Mouse (Mus musculus) megakaryocyte, embryonic 14.5 days (primary cell): ENCODE data around the gene Dctn2. TPM values are rescaled to one million over a fixed set of nuclear protein-coding genes. Genes with fewer than 3 reads are reported as not detected.

Experiments used
- H3K27me3 ChIP-seq: replicated peaks from 2 replicates; pipeline ENCODE3; 2012; ENCODE audit warnings: inconsistent platforms
- H3K36me3 ChIP-seq: replicated peaks from 2 replicates; pipeline ENCODE3; 2012; ENCODE audit warnings: low read length, inconsistent platforms, mixed read lengths
- H3K4me1 ChIP-seq: 2 replicates; pipeline ENCODE4 v1.6.1; 2012; ENCODE audit warnings: inconsistent platforms
- H3K4me3 ChIP-seq: replicated peaks from 2 replicates; pipeline ENCODE3; 2012; ENCODE audit warnings: moderate library complexity, mild to moderate bottlenecking, inconsistent platforms
- H3K9me3 ChIP-seq: 2 replicates; pipeline ENCODE4 v1.6.1; 2012; ENCODE audit warnings: inconsistent platforms
- FLI1 ChIP-seq: IDR thresholded peaks from 2 replicates; pipeline ENCODE4 v1.6.1; 2012; ENCODE audit warnings: low read length, inconsistent platforms, mixed read lengths
- GATA1 ChIP-seq: IDR thresholded peaks from 3 replicates; pipeline ENCODE4 v1.6.1; 2012; ENCODE audit warnings: mixed read lengths, low read length, inconsistent platforms, borderline replicate concordance
- polyA plus RNA-seq: library from polyadenylated mRNA; stranded (reverse); fragments of >175 nt; gene quantifications from 2 replicates; pipeline ENCODE4 v1.2.3, GENCODE M21; 2012; ENCODE audit warnings: low replicate concordance; ENCODE audit not compliant: insufficient read depth

The Dctn2 gene
- polyA plus RNA-seq, 1 experiment, result 219 TPM

DNA sequence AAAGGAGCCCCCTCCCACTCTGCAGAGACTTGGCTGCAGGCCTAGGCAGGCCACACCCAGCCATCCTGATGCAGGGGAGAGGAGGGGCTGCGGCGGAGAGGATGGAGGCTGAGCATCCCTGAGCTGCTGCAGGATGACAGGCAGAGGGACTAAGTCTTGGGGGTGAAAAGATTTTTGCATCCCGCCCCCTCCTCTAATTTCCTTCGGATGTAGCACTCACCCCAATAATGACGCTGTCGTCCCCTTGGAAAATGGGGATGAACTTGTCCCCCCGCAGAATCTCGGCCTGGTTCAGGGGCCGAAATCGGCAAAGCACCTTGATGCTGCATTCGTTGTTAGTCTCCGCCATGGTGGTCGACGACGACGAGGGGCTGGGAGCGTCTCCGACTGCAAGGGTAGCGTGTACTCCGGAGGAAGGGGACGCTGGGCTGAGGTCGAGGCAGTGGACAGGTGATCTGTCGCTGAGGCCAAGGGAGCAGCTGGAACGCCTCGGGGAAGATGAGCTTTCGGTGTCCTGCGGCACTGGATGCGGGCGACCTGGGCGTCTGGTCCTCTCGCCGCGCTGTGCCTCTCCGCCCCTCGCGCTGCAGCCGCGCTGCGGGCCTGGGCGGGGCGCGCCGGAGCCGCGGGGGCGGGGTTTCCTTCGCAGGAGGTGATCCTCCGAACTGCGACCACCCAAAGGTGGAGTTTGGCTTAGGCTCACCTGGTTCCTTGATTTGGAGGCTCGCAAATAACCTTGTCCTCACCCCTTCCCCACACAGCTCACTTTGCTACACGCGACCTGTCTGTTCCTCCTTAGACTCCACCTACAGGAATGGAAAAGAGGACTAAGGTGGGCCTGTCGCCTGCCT lies 3.4 kb upstream of the Dctn2 start, which contains the start of gene Kif5a:
Kif5a (minus strand) TSS at position 801 of the 851 bp plus-strand sequence.
- TF ChIP-seq GATA1 (no peak), FLI1 (no peak)
- Histone ChIP-seq H3K36me3 (peaks cover 3% of the 10 kb centered on the region), H3K4me1 (peaks cover 32% of the 10 kb centered on the region)

DNA sequence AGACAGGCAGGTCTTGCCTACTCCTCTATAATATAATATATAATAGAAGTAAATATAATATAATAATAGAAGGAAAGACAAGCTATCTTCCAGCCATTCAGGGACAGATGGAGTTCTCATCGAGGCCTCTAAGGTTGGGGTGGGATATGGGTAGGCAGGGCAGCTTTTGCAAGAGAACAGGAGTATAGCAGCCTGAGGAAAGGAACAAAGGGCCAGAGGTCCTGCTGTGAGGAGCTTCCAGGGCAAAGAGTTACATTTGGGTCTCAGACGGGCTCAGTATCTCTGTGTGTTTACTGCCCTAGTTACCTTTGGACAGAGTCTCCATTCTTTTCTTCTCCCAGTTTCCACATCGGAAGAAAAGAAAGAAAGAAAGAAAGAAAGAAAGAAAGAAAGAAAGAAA lies 2.5 kb upstream of the Dctn2 start:
- no peaks in the 10 kb centered on the region for H3K9me3 ChIP-seq
- H3K4me1 ChIP-seq, result peaks cover 38% of the 10 kb centered on the region
- TF ChIP-seq FLI1 (no peak), GATA1 (no peak)
- peaks cover 52% of the 10 kb centered on the region for H3K27me3 ChIP-seq
- peaks cover 11% of the 10 kb centered on the region for H3K36me3 ChIP-seq
- H3K4me3 ChIP-seq, result no peak overlapping the region

More for the DNA sequence above, 3.4 kb upstream of the Dctn2 start, which contains the start of gene Kif5a:
- Histone ChIP-seq H3K9me3 (no peaks in the 10 kb centered on the region), H3K27me3 (peaks cover 60% of the 10 kb centered on the region), H3K4me3 (peak within 1 kb of the TSS; percentile 92)

DNA sequence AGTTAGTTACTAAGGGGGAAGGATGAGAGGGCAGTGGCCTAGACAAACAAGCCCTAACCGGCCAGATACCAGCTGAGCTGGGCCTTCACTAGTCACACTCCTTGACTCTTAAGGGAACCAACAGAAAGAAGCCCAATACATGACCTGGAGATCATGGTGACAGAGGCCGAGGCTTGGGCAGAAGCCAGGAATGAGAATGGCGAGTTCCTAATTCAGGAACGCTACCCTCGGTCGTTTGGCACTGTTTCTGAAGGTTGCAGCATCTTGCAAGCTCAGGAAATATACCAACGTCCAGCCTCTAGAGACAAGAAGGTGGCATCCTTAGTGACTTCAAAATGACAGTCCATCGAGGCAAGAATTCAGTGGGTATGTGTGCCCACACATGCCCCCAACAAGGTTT lies 1.8 kb upstream of the Dctn2 start:
- Histone ChIP-seq H3K4me3 (no peak overlapping the region), H3K9me3 (no peaks in the 10 kb centered on the region), H3K4me1 (peaks cover 44% of the 10 kb centered on the region), H3K36me3 (peaks cover 18% of the 10 kb centered on the region), H3K27me3 (peaks cover 45% of the 10 kb centered on the region)
- TF ChIP-seq GATA1 (no peak), FLI1 (no peak)

DNA sequence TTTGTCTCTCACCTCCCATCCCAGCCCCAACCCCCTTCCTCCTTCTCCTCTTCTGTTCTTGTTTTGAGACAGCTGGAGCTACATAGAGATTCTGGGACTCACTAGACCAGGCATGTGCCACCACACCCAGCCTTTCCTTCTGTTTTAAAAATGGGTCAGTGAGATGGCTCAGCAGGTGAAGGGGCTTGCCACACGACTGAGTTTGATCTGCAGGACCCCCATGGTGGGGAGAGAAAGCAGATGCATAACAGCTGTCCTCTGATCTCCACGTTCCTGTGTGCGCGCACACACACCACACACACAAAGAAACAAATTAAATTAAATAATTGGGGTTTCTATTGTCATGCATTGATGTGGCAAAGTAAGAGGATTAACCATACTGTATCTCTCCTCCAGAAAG lies 1.2 kb upstream of the Dctn2 start:
- TF ChIP-seq FLI1 (no peak), GATA1 (no peak)
- peaks cover 42% of the 10 kb centered on the region for H3K27me3 ChIP-seq
- H3K4me3 ChIP-seq, result no peak overlapping the region
- peaks cover 46% of the 10 kb centered on the region for H3K4me1 ChIP-seq
- H3K36me3 ChIP-seq, result peaks cover 24% of the 10 kb centered on the region
- H3K9me3 ChIP-seq, result no peaks in the 10 kb centered on the region

DNA sequence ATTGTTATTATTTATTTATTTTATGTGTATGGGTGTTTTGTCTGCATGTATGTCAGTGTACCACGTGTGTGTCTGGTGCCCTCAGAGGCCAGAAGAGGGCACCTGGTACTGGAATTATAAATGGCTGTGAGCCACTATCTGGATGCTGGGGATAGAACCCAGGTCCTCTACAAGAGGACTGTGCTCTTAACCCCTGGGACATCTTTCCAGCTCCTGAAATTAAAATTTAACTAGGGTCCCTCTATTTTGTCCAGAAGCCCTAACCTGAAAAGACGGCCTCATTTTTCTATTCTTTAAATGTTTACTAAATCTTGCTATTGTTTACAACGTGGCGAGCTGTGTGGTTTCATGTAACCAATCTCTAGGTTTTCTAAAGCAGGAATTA lies 449 bp upstream of the Dctn2 start:
- Histone ChIP-seq H3K9me3 (no peaks in the 10 kb centered on the region), H3K4me3 (peak overlapping the region; percentile 99), H3K4me1 (peaks cover 53% of the 10 kb centered on the region), H3K27me3 (peaks cover 36% of the 10 kb centered on the region), H3K36me3 (peaks cover 32% of the 10 kb centered on the region)
- TF ChIP-seq GATA1 (no peak), FLI1 (no peak)

DNA sequence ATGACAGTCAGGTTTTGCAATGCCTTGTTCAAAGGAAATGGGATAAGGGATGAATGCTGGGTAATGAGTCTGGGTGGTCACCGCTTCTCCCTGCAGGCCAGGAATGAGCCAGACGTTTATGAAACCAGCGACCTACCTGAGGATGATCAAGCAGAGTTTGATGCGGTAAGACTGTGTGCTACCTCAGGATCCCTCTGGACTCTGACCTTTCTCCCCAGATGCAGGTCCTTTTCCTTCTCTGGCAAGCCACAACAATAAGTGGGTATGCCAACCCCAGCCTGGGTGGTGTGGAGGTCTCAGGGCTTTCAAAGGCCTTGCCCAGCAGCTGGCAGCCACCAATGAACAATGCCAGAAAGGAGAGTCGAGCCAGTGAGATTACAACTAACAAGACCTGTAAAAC lies 1.1 kb downstream of the Dctn2 start:
- Histone ChIP-seq H3K36me3 (peaks cover 48% of the 10 kb centered on the region), H3K27me3 (peaks cover 20% of the 10 kb centered on the region), H3K4me3 (peak overlapping the region; percentile 99), H3K4me1 (peaks cover 66% of the 10 kb centered on the region), H3K9me3 (no peaks in the 10 kb centered on the region)
- TF ChIP-seq GATA1 (no peak), FLI1 (no peak)

DNA sequence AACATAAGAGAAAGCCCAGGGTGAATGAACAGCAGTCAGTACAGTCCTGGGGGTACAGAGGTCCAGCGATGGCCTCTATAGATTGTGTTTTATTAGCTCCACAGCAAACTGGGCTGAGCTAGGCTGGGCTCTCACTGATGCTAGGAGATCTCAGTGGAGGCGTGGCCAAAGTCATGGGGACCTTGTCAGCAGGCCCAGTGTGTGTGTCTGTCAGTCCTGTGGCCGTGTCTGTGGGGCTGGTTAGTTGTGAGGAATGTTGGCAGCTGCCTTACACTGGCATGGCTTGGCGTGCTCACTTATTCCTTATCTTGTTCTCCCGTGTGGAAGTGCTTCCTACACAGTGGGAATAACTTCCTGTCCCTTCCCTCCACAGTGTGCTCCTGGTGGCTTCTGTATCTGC lies 2.2 kb downstream of the Dctn2 start:
- Histone ChIP-seq H3K4me3 (peak overlapping the region; percentile 79), H3K4me1 (peaks cover 65% of the 10 kb centered on the region), H3K36me3 (peaks cover 59% of the 10 kb centered on the region), H3K9me3 (no peaks in the 10 kb centered on the region), H3K27me3 (peaks cover 9% of the 10 kb centered on the region)
- TF ChIP-seq FLI1 (no peak), GATA1 (no peak)

DNA sequence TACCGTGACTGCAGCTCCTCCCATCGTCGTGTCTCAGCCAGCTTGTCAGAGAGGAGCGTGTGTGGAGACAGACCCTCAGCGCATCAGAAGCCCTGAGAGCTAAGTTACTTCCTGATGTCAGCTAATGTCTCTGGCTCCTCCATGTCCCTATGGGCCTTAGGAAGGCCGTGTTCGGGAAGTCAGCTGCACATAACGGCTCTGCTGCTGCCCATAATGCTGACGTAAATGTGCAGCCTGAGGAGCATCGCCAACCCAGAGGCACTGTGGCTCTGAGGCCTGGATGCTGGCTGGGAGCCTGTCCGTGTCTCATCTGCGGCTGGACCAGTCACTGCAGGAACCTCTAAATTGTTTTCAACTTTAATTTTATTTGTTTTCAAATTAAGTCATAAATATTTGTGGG lies 2.9 kb downstream of the Dctn2 start:
- peak overlapping the region; percentile 79 for H3K4me3 ChIP-seq
- no peaks in the 10 kb centered on the region for H3K9me3 ChIP-seq
- TF ChIP-seq GATA1 (no peak), FLI1 (no peak)
- peaks cover 4% of the 10 kb centered on the region for H3K27me3 ChIP-seq
- peaks cover 65% of the 10 kb centered on the region for H3K36me3 ChIP-seq
- H3K4me1 ChIP-seq, result peaks cover 67% of the 10 kb centered on the region

DNA sequence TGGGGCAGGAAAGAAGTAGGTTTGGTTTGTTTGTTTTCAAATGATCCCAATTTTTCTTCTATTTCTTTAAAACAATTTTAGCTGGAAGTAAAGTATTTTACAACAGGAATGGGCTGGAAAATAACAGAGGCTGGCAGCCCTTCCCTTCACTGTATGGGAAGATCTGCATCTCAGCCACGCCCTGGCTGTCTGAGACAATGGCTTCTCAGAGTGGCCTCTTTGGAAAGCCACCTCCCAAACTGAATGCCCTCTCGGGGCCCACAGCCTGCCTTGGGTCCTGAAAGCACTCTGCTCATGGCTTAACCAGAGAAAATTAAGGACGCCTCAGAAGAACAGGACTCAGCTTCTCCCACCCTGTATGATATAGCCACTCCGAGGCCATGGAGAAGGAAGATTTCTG lies 3.7 kb downstream of the Dctn2 start:
- Histone ChIP-seq H3K4me1 (peaks cover 70% of the 10 kb centered on the region), H3K4me3 (no peak overlapping the region), H3K27me3 (no peaks in the 10 kb centered on the region), H3K9me3 (no peaks in the 10 kb centered on the region), H3K36me3 (peaks cover 74% of the 10 kb centered on the region)
- no peak for TF ChIP-seq GATA1
- no peak for TF ChIP-seq FLI1

DNA sequence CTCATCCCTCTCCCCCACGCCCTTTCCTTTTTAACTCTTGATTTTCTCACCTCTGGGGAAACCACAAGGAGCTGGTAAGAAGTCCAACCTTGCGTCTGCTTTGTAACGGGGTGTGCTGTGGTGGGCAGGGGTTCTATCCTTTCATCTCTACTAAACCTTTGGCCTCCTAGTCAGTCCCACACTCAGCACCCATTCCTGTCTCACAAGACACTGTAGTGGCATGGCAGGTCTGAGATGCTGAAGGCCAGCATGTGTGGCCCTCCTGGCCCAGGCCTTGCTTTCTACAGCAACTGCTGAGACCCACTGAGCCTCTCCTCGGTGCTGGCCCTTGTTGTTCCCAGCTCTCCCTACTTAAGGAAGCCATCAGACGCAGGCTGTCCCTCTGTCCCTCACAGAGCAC lies 6.2 kb downstream of the Dctn2 start:
- H3K4me3 ChIP-seq, result no peak overlapping the region
- peaks cover 64% of the 10 kb centered on the region for H3K4me1 ChIP-seq
- TF ChIP-seq GATA1 (no peak), FLI1 (no peak)
- H3K27me3 ChIP-seq, result no peaks in the 10 kb centered on the region
- H3K9me3 ChIP-seq, result no peaks in the 10 kb centered on the region
- H3K36me3 ChIP-seq, result peaks cover 98% of the 10 kb centered on the region
